Mouse (Mus musculus) heart, embryonic 16.5 days (tissue): Measurements from ENCODE around the gene Ier5. TPM values are rescaled to one million over a fixed set of nuclear protein-coding genes. Genes with fewer than 3 reads are reported as not detected.

ENCODE experiments used
- ATAC-seq: fragments of 200-750 bp; cut with Nextera tagmentation; replicated peaks from 2 replicates; pipeline ENCODE4 v1.8.0; 2017; ENCODE audit warnings: moderate number of reproducible peaks; ENCODE audit not compliant: insufficient read depth, low FRiP score; ENCODE audit errors: extremely low read depth
- H3K27ac ChIP-seq: fragments of 300-500 bp; sonication (generic); 2 replicates; pipeline ENCODE4 v1.5.1; 2014; ENCODE audit warnings: mild to moderate bottlenecking, low read length, control low read depth, moderate library complexity
- H3K27me3 ChIP-seq: fragments of 300-500 bp; sonication (generic); 2 replicates; pipeline ENCODE4 v1.6.1; 2014; ENCODE audit warnings: low read length, mixed read lengths; ENCODE audit not compliant: control insufficient read depth, insufficient read depth
- H3K36me3 ChIP-seq: fragments of 300-500 bp; sonication (generic); 2 replicates; pipeline ENCODE4 v1.6.1; 2014; ENCODE audit not compliant: control insufficient read depth, insufficient read depth
- H3K4me1 ChIP-seq: fragments of 300-500 bp; sonication (generic); 2 replicates; pipeline ENCODE4 v1.6.1; 2014; ENCODE audit warnings: low read length, mixed read lengths; ENCODE audit not compliant: control insufficient read depth, insufficient read depth
- H3K4me2 ChIP-seq: fragments of 300-500 bp; sonication (generic); 2 replicates; pipeline ENCODE4 v1.6.1; 2014; ENCODE audit warnings: low read depth, mild to moderate bottlenecking, control low read depth, low read length
- H3K4me3 ChIP-seq: fragments of 300-500 bp; sonication (generic); 2 replicates; pipeline ENCODE4 v1.5.1; 2014; ENCODE audit warnings: mild to moderate bottlenecking, control low read depth, low read length
- H3K9ac ChIP-seq: fragments of 300-500 bp; sonication (generic); 2 replicates; pipeline ENCODE4 v1.6.1; 2014; ENCODE audit warnings: low read length, control low read depth
- H3K9me3 ChIP-seq: fragments of 300-500 bp; sonication (generic); replicated peaks from 2 replicates; pipeline ENCODE4 v1.6.1; 2016; ENCODE audit warnings: low read length; ENCODE audit not compliant: control insufficient read depth
- WGBS: fragments of 180-500 bp; shearing (Covaris S2); extraction: QIAGEN DNeasy Blood & Tissue Kit; methylation state at CpG from one replicate; pipeline ENCODE4 v1.1.7; 2014; 5-methylcytosine and 5-hydroxymethylcytosine counted together
- polyA plus RNA-seq: library from polyadenylated mRNA; unstranded; fragments of >200 nt; fragmentation: Nextera tagmentation; extraction: Ambion mirVana; gene quantifications from 2 replicates; pipeline ENCODE4 v1.2.1, GENCODE M21; 2015

Gene Ier5
- 3.6 and 3.9 TPM in 2 replicates for polyA plus RNA-seq

DNA sequence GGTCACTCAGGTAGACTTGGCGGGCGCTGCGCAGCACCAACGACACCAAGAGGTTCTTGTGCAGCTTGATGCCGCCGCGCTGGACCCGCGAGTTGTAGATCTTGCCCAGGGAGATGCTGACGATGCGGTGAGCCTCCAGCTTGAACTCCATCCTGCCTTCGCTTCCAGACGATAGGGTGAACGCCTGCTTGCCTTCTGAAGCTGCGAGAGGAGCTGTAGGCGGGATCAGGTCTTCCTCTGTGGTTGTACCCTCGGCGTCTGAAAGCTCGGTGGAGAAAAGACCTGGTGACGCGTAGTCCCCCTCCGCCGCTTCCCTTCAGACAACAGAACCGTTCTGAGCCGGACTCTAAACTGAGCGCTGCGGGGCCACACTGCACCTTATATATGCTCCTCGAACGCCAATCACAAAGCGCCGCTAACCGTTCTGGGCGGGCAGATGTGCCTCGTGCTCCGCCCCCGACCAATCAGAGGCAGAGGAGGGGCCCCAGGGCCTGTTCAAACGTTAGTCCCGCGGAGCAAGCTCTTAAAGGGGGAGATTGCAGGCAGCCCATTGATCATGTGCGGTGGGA, at the start of gene Ier5:
TSS of gene Ier5 (minus strand) at position 357 of the 569 bp plus-strand sequence.
- no peaks in the 10 kb centered on the region for H3K9me3 ChIP-seq
- H3K27ac ChIP-seq, result peak within 1 kb of the TSS; percentile 89
- H3K4me3 ChIP-seq, result peak within 1 kb of the TSS; percentile 99
- peak within 1 kb of the TSS; percentile 82 for H3K4me2 ChIP-seq
- under 1% methylated on average over 40 of the region's 40 CpGs for WGBS
- no peaks in the 10 kb centered on the region for H3K36me3 ChIP-seq
- H3K4me1 ChIP-seq, result peaks cover 28% of the 10 kb centered on the region
- ATAC-seq, result peak; percentile 94
- peak within 1 kb of the TSS; percentile 94 for H3K9ac ChIP-seq
- H3K27me3 ChIP-seq, result no peaks in the 10 kb centered on the region

GRCm38 (mm10) chr1:155147228-155147627, 47.8 kb upstream of the Ier5 start:
- peaks cover 6% of the 10 kb centered on the region; the same call in 1 of the 2 replicates for H3K4me1 ChIP-seq
- no peaks in the 10 kb centered on the region for H3K9me3 ChIP-seq
- H3K27me3 ChIP-seq, result no peaks in the 10 kb centered on the region
- H3K27ac ChIP-seq, result 0 out of 2 replicates have a peak overlapping the region, but pooled peaks have one; percentile 43
- no peaks in the 10 kb centered on the region for H3K36me3 ChIP-seq
- 75% methylated on average over 2 of the region's 2 CpGs for WGBS
- no peak for ATAC-seq
- no peak overlapping the region for H3K9ac ChIP-seq
- no peak overlapping the region for H3K4me3 ChIP-seq
- no peak overlapping the region; the same call in 1 of the 2 replicates for H3K4me2 ChIP-seq

- no peaks in the 10 kb centered on the region for H3K27me3 ChIP-seq
- H3K4me2 ChIP-seq, result peak within 1 kb of the TSS; percentile 66
- peak within 1 kb of the TSS; percentile 61 for H3K4me3 ChIP-seq
- peak within 1 kb of the TSS; percentile 67 for H3K27ac ChIP-seq
- no peaks in the 10 kb centered on the region for H3K9me3 ChIP-seq
- peak; percentile 92 for ATAC-seq
- 28% methylated on average over 8 of the region's 8 CpGs for WGBS
- H3K36me3 ChIP-seq, result no peaks in the 10 kb centered on the region
- peak within 1 kb of the TSS; percentile 72 for H3K9ac ChIP-seq
- H3K4me1 ChIP-seq, result peaks cover 6% of the 10 kb centered on the region; the same call in 1 of the 2 replicates
Measured at GRCm38 (mm10) chr1:155146572-155146980, 47.1 kb upstream of the Ier5 start, which contains the start of gene Mr1. Mr1 (minus strand) TSS chr1:155146814.

GRCm38 (mm10) chr1:155145620-155146019, 46.2 kb upstream of the Ier5 start:
- WGBS, result 37% methylated on average over 6 of the region's 6 CpGs
- H3K4me2 ChIP-seq, result peak overlapping the region; percentile 66
- peak overlapping the region; percentile 2; the same call in 1 of the 2 replicates for H3K27ac ChIP-seq
- peaks cover 6% of the 10 kb centered on the region; the same call in 1 of the 2 replicates for H3K4me1 ChIP-seq
- ATAC-seq, result no peak
- peak overlapping the region; percentile 61 for H3K4me3 ChIP-seq
- no peaks in the 10 kb centered on the region for H3K27me3 ChIP-seq
- H3K36me3 ChIP-seq, result no peaks in the 10 kb centered on the region
- H3K9me3 ChIP-seq, result no peaks in the 10 kb centered on the region
- peak overlapping the region; percentile 72 for H3K9ac ChIP-seq

DNA sequence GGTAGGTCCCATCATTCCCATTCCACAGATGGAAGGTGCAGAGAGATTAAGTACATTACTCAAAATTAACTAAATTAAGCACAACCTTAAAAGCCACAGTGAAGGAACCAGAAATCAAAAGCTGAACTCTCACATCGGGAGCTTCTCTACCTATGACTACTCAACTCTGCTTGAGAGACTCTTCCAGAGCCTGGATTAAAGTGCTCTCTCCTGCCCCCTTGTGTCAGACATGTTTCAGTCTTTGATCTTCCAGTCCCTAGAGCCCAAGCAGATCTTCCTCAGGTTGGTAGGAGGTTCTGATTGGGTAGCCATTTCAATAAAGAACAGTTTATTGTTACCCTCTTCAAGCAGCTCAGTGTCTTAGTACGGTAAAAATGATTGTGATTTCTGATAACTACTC, 40.6 kb upstream of the Ier5 start:
- ATAC-seq, result no peak
- H3K9ac ChIP-seq, result no peak overlapping the region
- 73% methylated on average over 2 of the region's 2 CpGs for WGBS

GRCm38 (mm10) chr1:155138795-155139194, 39.4 kb upstream of the Ier5 start:
- Histone ChIP-seq H3K9ac (no peak overlapping the region), H3K4me1 (peaks cover 32% of the 10 kb centered on the region), H3K27ac (no peak overlapping the region), H3K9me3 (no peaks in the 10 kb centered on the region), H3K27me3 (no peaks in the 10 kb centered on the region), H3K36me3 (no peaks in the 10 kb centered on the region), H3K4me2 (no peak overlapping the region), H3K4me3 (no peak overlapping the region)
- 75% methylated on average over 7 of the region's 7 CpGs for WGBS
- ATAC-seq, result no peak

More for the DNA sequence above, 40.6 kb upstream of the Ier5 start:
- H3K9me3 ChIP-seq, result no peaks in the 10 kb centered on the region
- no peaks in the 10 kb centered on the region for H3K36me3 ChIP-seq
- H3K4me3 ChIP-seq, result no peak overlapping the region
- peaks cover 24% of the 10 kb centered on the region for H3K4me1 ChIP-seq
- H3K4me2 ChIP-seq, result no peak overlapping the region
- no peak overlapping the region for H3K27ac ChIP-seq
- H3K27me3 ChIP-seq, result no peaks in the 10 kb centered on the region

DNA sequence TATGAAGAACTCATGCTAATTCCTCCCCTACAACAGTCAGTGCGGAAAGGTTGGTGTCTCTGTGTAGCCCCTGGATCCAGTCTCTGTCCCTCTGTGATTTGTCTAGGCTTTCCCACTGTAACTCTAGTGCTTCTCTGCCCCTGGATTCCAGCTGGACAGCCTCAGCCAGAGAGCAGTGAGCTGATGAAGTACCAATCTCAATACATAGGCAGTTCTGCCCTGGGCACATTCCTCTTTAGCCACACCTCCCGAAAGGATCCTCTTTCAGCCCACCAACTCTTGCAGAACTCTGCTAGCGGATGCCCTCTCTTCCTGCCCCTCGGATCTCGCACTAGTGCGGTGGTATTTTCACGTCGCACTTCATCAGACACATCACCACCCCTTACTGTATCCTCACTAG, 35.4 kb upstream of the Ier5 start:
- WGBS, result 25% methylated on average over 8 of the region's 8 CpGs
- Histone ChIP-seq H3K4me1 (peaks cover 32% of the 10 kb centered on the region), H3K27me3 (no peaks in the 10 kb centered on the region), H3K9me3 (no peaks in the 10 kb centered on the region), H3K9ac (no peak overlapping the region), H3K4me3 (no peak overlapping the region), H3K27ac (0 out of 2 replicates have a peak overlapping the region, but pooled peaks have one; percentile 9), H3K36me3 (peaks cover 6% of the 10 kb centered on the region), H3K4me2 (no peak overlapping the region)
- ATAC-seq, result no peak

GRCm38 (mm10) chr1:155127429-155127934, 28.0 kb upstream of the Ier5 start:
- no peak overlapping the region for H3K4me2 ChIP-seq

DNA sequence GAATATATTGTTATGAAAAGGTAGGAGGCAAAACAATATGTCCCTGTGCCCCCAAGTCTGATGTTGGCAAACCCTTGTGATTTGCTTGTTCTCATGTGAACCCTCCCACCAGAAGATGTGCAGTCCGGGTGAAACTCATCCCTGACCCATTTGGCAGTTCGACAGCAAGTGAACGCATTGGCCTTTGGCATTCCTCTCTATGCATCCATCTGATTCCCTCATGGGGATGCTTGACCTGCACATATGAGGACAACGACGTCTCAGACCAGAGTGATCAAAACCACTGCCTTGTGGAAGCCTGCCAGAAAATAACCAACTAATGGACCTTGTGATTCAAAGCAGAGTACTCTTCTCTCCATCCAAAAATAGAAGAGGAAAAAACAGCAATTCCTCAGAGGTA, 27.3 kb upstream of the Ier5 start:
- no peak overlapping the region for H3K27ac ChIP-seq
- H3K4me1 ChIP-seq, result peaks cover 8% of the 10 kb centered on the region
- peaks cover 6% of the 10 kb centered on the region for H3K36me3 ChIP-seq
- no peak for ATAC-seq
- H3K27me3 ChIP-seq, result no peaks in the 10 kb centered on the region
- WGBS, result 58% methylated on average over 5 of the region's 5 CpGs
- H3K9me3 ChIP-seq, result no peaks in the 10 kb centered on the region
- no peak overlapping the region for H3K4me2 ChIP-seq
- H3K9ac ChIP-seq, result no peak overlapping the region
- H3K4me3 ChIP-seq, result no peak overlapping the region

More at GRCm38 (mm10) chr1:155127429-155127934, 28.0 kb upstream of the Ier5 start:
- no peak overlapping the region for H3K27ac ChIP-seq
- H3K9ac ChIP-seq, result no peak overlapping the region
- WGBS, result 78% methylated on average over 5 of the region's 5 CpGs
- H3K27me3 ChIP-seq, result no peaks in the 10 kb centered on the region
- ATAC-seq, result no peak
- H3K9me3 ChIP-seq, result no peaks in the 10 kb centered on the region
- H3K4me1 ChIP-seq, result peaks cover 5% of the 10 kb centered on the region
- peaks cover 6% of the 10 kb centered on the region for H3K36me3 ChIP-seq
- no peak overlapping the region for H3K4me3 ChIP-seq
